Mouse (Mus musculus): ENCODE data around the gene Flot1. TPM values are rescaled to one million over a fixed set of nuclear protein-coding genes. Genes with fewer than 3 reads are reported as not detected.
"Not testable (repeated sequence)": the region's sequence is repeated elsewhere in the genome, so short reads cannot be mapped to it uniquely, and the experiment has no call there.

Flot1 gene
- polyA plus RNA-seq, 1 experiment from 2014 or later: 50.0 TPM

DNA sequence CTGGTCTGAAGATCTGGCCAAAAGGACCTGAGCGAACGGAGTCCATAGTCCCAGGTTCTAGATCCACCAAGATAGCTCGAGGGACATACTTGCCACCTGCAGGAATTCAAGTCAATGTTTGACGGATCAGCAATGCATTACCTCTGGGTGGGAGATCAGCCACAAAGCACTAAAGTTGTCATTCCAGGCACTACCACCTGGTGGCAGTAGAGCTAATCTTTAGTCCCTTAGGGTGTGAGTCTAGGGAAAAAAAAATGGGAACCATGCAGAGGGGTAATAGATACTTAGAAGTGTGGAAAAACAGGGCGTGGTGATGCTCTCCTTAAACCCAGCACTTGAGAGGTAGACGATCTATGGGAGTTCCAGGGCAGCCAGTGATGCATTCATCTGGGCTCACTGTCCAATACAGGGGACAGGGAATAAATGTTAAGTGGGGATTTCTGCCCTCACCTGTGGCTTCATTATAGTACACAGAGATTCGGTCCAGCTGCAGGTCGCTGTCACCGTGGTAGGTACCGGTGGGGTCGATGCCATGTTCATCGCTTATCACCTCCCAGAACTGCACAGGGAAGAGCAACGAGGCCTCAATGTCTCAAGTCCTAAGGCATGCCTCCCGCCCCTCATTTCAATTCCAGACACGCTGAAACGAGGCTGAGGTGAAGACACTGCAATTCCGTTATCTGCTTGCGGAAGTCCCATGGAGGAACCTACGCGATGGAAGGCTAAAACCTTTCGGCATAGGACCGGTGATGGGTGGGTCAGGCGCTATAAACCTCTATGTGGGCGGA is 13.3 kb downstream of the Flot1 start:
- H3K9ac ChIP-seq (ENCODE audit: low read depth, low read length): peak overlapping the region; percentile 97
- H3K9me3 ChIP-seq (ENCODE audit: control insufficient read depth, low read length): no peaks in the 10 kb centered on the region
- H3K27me3 ChIP-seq (ENCODE audit: control insufficient read depth, insufficient read depth, low read length): no peaks in the 10 kb centered on the region
- H3K4me1 ChIP-seq (replicated peaks; ENCODE audit: control insufficient read depth, insufficient read depth, low read length): peaks cover 13% of the 10 kb centered on the region
- H3K4me2 ChIP-seq (replicated peaks; ENCODE audit: low read depth, low read length): peak overlapping the region; percentile 68
- peak; percentile 94 for DNase-seq (ENCODE audit: low spot score)
- peak overlapping the region; percentile 77 for H3K4me3 ChIP-seq (ENCODE audit: low read depth, low read length)
- no peak for ATAC-seq (ENCODE audit: low FRiP score)
- WGBS: 9% methylated on average over 24 of the region's 24 CpGs
- peaks cover 27% of the 10 kb centered on the region for H3K36me3 ChIP-seq (ENCODE audit: control insufficient read depth, insufficient read depth, low read length)
- H3K27ac ChIP-seq (ENCODE audit: low read depth, low read length): peak overlapping the region; percentile 97

DNA sequence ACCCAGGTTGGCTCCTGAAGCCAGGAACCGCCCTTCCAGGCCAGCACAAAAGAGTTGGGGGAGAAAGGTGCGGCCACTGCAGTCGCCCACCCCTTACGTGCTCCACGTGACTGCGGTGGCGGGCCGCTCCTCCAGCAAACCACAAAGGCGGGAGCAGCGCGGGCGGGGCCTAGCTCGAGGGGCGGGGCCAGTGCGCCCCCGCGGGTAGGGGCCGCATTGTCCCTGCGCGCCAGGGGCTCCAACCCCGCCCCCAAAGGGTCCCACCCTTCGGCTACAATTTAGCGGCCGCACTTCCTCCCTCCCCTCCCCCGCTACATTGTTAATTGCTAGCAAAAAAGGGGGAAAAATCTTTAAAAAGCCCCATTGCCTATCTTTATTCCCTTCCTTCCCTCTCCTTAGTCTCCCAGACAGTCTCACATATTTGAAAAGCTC is 14.0 kb downstream of the Flot1 start:
- peaks cover 15% of the 10 kb centered on the region for H3K4me1 ChIP-seq (replicated peaks; ENCODE audit: control insufficient read depth, insufficient read depth, low read length)
- 0% methylated on average over 24 of the region's 25 CpGs for WGBS
- H3K27ac ChIP-seq (ENCODE audit: low read depth, low read length): peak overlapping the region; percentile 97
- DNase-seq (ENCODE audit: low spot score) (peak; percentile 94), ATAC-seq (ENCODE audit: low FRiP score) (peak; percentile 55)
- peak overlapping the region; percentile 97 for H3K9ac ChIP-seq (ENCODE audit: low read depth, low read length)
- peaks cover 27% of the 10 kb centered on the region for H3K36me3 ChIP-seq (ENCODE audit: control insufficient read depth, insufficient read depth, low read length)
- H3K4me3 ChIP-seq (ENCODE audit: low read depth, low read length): peak overlapping the region; percentile 77
- H3K27me3 ChIP-seq (ENCODE audit: control insufficient read depth, insufficient read depth, low read length): no peaks in the 10 kb centered on the region
- peak overlapping the region; percentile 68 for H3K4me2 ChIP-seq (replicated peaks; ENCODE audit: low read depth, low read length)
- no peaks in the 10 kb centered on the region for H3K9me3 ChIP-seq (ENCODE audit: control insufficient read depth, low read length)

DNA sequence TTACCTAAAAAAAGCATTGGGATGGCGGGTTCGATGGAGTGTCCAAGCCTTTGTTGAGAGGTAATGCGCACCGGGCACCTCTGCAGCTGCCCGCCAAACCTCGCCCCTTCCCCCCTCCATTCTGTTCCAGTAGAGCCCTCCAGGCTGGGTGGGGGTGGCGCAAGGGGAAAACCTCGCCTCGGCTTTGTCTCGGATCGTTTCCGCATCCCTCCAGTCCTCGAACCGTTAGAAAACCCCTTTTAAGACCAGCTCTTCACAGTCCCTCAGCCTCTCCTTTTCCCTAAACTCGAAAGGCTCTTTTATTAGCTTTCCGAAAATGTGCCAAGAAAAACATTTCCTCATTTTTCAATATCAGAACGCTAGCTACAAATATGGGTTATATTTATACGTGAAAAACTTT is 14.5 kb downstream of the Flot1 start:
- no peaks in the 10 kb centered on the region for H3K27me3 ChIP-seq (ENCODE audit: control insufficient read depth, insufficient read depth, low read length)
- H3K9ac ChIP-seq (ENCODE audit: low read depth, low read length): peak overlapping the region; percentile 97
- H3K27ac ChIP-seq (ENCODE audit: low read depth, low read length): peak overlapping the region; percentile 97
- DNase-seq (ENCODE audit: low spot score) (peak; percentile 79), ATAC-seq (ENCODE audit: low FRiP score) (peak; percentile 5; the same call in 1 of the 2 replicates)
- WGBS: under 1% methylated on average over 18 of the region's 18 CpGs
- peaks cover 16% of the 10 kb centered on the region for H3K4me1 ChIP-seq (replicated peaks; ENCODE audit: control insufficient read depth, insufficient read depth, low read length)
- H3K4me2 ChIP-seq (replicated peaks; ENCODE audit: low read depth, low read length): no peak overlapping the region
- no peaks in the 10 kb centered on the region for H3K9me3 ChIP-seq (ENCODE audit: control insufficient read depth, low read length)
- peaks cover 27% of the 10 kb centered on the region for H3K36me3 ChIP-seq (ENCODE audit: control insufficient read depth, insufficient read depth, low read length)
- H3K4me3 ChIP-seq (ENCODE audit: low read depth, low read length): peak overlapping the region; percentile 77

DNA sequence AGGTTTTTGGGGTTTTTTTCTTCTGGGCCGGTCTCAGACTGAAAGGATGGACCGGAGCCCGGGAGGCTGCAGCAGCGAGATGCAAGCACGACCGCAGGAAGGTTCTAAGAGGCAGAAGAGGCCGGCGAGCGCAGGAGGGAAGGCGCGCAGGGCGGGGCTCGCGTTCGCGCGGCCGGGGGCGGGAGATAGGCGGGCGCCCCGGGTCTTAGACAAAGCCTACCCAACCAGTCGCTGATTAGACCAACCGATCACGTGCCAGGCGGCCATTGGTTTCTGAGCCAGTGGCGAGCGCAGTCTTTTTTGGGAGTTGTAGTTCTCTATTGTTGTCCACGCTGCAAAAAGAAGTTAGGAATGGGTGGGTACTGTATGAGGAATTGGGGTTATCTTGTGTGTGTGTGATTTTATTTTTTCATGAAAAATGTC is 15.1 kb downstream of the Flot1 start, which contains the start of gene Tubb5:
Gene Tubb5, minus strand, starts transcription at position 185 of the 423 bp plus-strand sequence.
- peaks cover 16% of the 10 kb centered on the region for H3K4me1 ChIP-seq (replicated peaks; ENCODE audit: control insufficient read depth, insufficient read depth, low read length)
- H3K9ac ChIP-seq (ENCODE audit: low read depth, low read length): peak within 1 kb of the TSS; percentile 97
- peak within 1 kb of the TSS; percentile 97 for H3K27ac ChIP-seq (ENCODE audit: low read depth, low read length)
- no peaks in the 10 kb centered on the region for H3K27me3 ChIP-seq (ENCODE audit: control insufficient read depth, insufficient read depth, low read length)
- under 1% methylated on average over 29 of the region's 29 CpGs for WGBS
- ATAC-seq (ENCODE audit: low FRiP score) (peak; percentile 72), DNase-seq (ENCODE audit: low spot score) (peak; percentile 96)
- peak within 1 kb of the TSS; percentile 39 for H3K4me2 ChIP-seq (replicated peaks; ENCODE audit: low read depth, low read length)
- peaks cover 26% of the 10 kb centered on the region for H3K36me3 ChIP-seq (ENCODE audit: control insufficient read depth, insufficient read depth, low read length)
- peak within 1 kb of the TSS; percentile 77 for H3K4me3 ChIP-seq (ENCODE audit: low read depth, low read length)
- H3K9me3 ChIP-seq (ENCODE audit: control insufficient read depth, low read length): no peaks in the 10 kb centered on the region

DNA sequence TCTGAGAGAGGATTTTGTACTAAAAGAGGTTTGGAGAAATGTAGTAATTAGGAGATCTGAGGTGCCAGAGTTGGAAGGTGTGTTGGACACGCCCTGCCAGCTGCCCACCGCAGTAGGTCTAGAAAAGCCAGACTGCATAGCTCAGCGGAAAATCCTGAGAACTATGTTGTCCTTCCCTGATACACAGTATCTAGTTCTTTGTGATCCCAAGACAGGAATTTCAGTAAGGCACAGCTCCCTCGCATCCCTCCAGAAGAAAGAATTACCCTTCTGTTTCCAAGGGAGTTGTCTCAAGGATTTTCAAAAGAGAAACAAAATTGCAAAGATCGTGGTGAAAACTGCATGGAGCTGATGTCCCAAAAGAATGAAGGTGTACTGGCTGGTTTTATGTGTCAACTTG is 15.5 kb downstream of the Flot1 start:
- whole genome bisulfite sequencing: 5% methylated on average over 5 of the region's 5 CpGs
- Histone ChIP-seq H3K9ac (ENCODE audit: low read depth, low read length) (peak overlapping the region; percentile 40), H3K4me1 (replicated peaks; ENCODE audit: control insufficient read depth, insufficient read depth, low read length) (peaks cover 16% of the 10 kb centered on the region), H3K9me3 (ENCODE audit: control insufficient read depth, low read length) (no peaks in the 10 kb centered on the region), H3K36me3 (ENCODE audit: control insufficient read depth, insufficient read depth, low read length) (peaks cover 22% of the 10 kb centered on the region), H3K27me3 (ENCODE audit: control insufficient read depth, insufficient read depth, low read length) (no peaks in the 10 kb centered on the region), H3K4me2 (replicated peaks; ENCODE audit: low read depth, low read length) (peak overlapping the region; percentile 39), H3K27ac (ENCODE audit: low read depth, low read length) (peak overlapping the region; percentile 18), H3K4me3 (ENCODE audit: low read depth, low read length) (peak overlapping the region; percentile 77)
- DNase-seq (ENCODE audit: low spot score): peak; percentile 63
- ATAC-seq (ENCODE audit: low FRiP score): no peak

DNA sequence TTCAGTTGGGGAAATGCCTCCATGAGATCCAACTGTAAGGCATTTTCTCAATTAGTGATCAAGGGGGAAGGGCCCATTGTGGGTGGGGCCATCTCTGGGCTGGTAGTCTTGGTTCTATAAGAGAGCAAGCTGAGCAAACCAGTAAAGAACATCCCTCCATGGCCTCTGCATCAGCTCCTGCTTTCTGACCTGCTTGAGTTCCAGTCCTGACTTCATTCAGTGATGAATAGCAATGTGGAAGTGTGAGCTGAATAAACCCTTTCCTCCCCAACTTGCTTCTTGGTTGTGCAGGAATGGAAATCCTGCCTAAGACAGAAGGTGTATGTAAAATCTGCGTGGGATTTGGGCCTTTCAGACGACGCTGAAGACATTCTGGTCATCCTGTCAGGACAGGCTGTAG is 16.0 kb downstream of the Flot1 start:
- not testable (repeated sequence) for ATAC-seq (ENCODE audit: low FRiP score); DNase-seq (ENCODE audit: low spot score)

DNA sequence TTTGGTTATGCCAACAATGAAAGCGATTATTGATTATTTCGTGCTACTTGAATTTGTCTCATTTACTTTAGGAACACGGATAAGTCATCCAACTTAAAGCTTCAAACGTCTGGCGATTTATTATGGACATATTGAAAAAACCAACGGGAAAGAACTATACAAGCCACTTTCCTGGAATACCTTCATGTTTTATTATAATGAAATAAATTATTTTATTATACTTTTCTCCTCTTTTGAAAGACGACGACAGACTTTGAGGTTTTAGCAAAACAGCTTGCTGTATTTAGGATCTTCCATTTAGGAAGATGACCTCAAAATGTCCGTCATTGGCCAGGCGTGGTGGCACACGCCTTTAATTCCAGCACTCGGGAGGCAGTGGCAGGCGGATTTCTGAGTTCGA is 17.5 kb downstream of the Flot1 start:
- Histone ChIP-seq H3K36me3 (ENCODE audit: control insufficient read depth, insufficient read depth, low read length) (peaks cover 11% of the 10 kb centered on the region), H3K9me3 (ENCODE audit: control insufficient read depth, low read length) (no peaks in the 10 kb centered on the region), H3K4me1 (replicated peaks; ENCODE audit: control insufficient read depth, insufficient read depth, low read length) (peaks cover 7% of the 10 kb centered on the region), H3K9ac (ENCODE audit: low read depth, low read length) (0 out of 2 replicates have a peak overlapping the region, but pooled peaks have one; percentile 5), H3K27ac (ENCODE audit: low read depth, low read length) (no peak overlapping the region), H3K27me3 (ENCODE audit: control insufficient read depth, insufficient read depth, low read length) (no peaks in the 10 kb centered on the region), H3K4me2 (replicated peaks; ENCODE audit: low read depth, low read length) (peak overlapping the region; percentile 8; the same call in 1 of the 2 replicates), H3K4me3 (ENCODE audit: low read depth, low read length) (peak overlapping the region; percentile 63)
- no peak for DNase-seq (ENCODE audit: low spot score)
- no peak for ATAC-seq (ENCODE audit: low FRiP score)
- WGBS: 56% methylated on average over 14 of the region's 14 CpGs

More for the DNA sequence above, 16.0 kb downstream of the Flot1 start:
- Histone ChIP-seq H3K4me3 (ENCODE audit: low read depth, low read length) (peak overlapping the region; percentile 77), H3K27ac (ENCODE audit: low read depth, low read length) (peak overlapping the region; percentile 18), H3K9ac (ENCODE audit: low read depth, low read length) (peak overlapping the region; percentile 40), H3K36me3 (ENCODE audit: control insufficient read depth, insufficient read depth, low read length) (peaks cover 20% of the 10 kb centered on the region), H3K4me2 (replicated peaks; ENCODE audit: low read depth, low read length) (peak overlapping the region; percentile 39), H3K4me1 (replicated peaks; ENCODE audit: control insufficient read depth, insufficient read depth, low read length) (peaks cover 16% of the 10 kb centered on the region)
- 70% methylated on average over 3 of the region's 3 CpGs for WGBS
- H3K27me3 ChIP-seq (ENCODE audit: control insufficient read depth, insufficient read depth, low read length); H3K9me3 ChIP-seq (ENCODE audit: control insufficient read depth, low read length): not testable (repeated sequence)

DNA sequence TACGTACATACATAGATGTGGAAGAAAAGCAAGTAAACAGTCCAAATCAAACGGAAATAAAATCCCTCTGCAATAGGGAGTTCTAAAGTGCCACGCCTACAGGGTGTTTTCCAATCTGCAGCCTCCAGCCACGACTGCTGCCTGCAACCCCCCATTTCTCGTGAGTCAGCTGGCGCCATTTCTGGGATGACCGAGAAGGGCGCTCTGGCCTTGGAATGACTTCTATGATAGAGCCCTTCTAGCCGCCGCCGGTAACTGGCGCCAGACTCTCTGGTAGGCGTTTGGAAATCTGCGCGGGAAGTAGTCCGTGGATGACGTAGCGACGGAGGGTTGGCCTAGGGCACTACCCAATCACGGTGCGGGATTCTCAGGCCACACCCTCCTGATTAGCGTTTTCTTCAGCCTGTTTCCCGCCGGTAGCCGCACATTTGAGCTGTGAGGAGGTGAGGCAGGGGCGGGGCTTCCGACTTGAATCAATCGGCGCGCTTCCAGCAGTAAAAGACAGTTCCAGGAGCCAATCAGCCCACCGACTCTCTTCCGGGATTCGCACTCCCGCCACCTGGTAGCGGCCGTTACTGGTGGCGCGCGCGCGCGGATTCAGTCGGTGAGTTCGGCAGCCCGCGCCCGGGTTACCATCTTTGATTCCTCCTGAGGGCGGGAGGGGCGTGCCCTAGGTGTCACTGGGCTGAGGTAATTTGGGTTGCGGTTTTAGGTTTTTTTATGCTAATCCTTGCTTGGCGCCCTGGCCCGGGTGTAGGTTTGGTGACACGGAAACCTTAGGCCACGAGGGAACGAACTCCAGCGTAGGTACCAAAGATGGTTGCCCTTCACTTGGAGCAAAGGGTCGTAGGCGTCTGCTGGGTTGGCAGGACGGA is 18.3 kb downstream of the Flot1 start, which contains the start of gene Mdc1:
Gene Mdc1, plus strand, starts transcription at position 440 of the 875 bp plus-strand sequence.
- peak; percentile 99 for DNase-seq (ENCODE audit: low spot score)
- no peaks in the 10 kb centered on the region for H3K9me3 ChIP-seq (ENCODE audit: control insufficient read depth, low read length)
- H3K4me3 ChIP-seq (ENCODE audit: low read depth, low read length): peak within 1 kb of the TSS; percentile 63
- ATAC-seq (ENCODE audit: low FRiP score): peak; percentile 92
- no peaks in the 10 kb centered on the region for H3K27me3 ChIP-seq (ENCODE audit: control insufficient read depth, insufficient read depth, low read length)
- H3K36me3 ChIP-seq (ENCODE audit: control insufficient read depth, insufficient read depth, low read length): peaks cover 11% of the 10 kb centered on the region
- H3K4me2 ChIP-seq (replicated peaks; ENCODE audit: low read depth, low read length): peak within 1 kb of the TSS; percentile 51
- under 1% methylated on average over 59 of the region's 59 CpGs for WGBS
- H3K4me1 ChIP-seq (replicated peaks; ENCODE audit: control insufficient read depth, insufficient read depth, low read length): 0 out of 2 replicates have a peak, but pooled peaks cover 3% of the 10 kb centered on the region
- peak within 1 kb of the TSS; percentile 67; the same call in 1 of the 2 replicates for H3K27ac ChIP-seq (ENCODE audit: low read depth, low read length)
- peak within 1 kb of the TSS; percentile 64 for H3K9ac ChIP-seq (ENCODE audit: low read depth, low read length)
